In the genomic region with DNA sequence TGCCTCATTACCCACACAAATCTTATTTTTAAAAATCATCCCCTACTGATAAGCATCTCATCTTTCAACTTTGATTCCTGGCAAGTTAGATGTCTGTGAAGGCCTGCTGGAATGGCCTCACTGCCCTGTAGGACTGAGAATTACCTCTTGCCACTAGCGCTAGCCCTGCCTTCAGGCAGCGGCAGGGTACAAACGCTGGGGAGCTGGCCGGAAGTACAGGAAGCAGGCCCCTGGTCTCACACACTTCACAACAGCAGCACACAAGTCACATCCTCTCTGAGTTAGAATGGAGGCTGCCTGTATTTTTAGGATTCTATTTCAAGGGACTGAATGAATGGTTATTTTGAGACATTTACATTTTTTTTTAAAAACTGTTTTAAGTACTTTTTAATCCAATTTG, we compare ENCODE assay signal across 13 mouse cellular contexts.
DNase-seq lines count a peak whose midpoint lies in the region; ATAC-seq and TF ChIP-seq lines count a peak whose summit lies in the region.
"Had no signal": no experiment of that assay in that cellular context is flagged by ENCODE, and none has a peak within 500 bp of the region (broad histone marks: within the 10 kb centered on the region; RNA-seq: fewer than 3 reads in every experiment).

No protein-coding gene starts in this region.

- ATAC-seq in heart, embryonic 14.5 days (ENCODE audit: insufficient number of reproducible peaks, insufficient read depth, low FRiP score, low read depth): no peak
- peak; percentile 40 for ATAC-seq in megakaryocyte progenitor cell, adult 5-6 weeks (replicated peaks; ENCODE audit: poor library complexity)
- ATAC-seq in frontal cortex, adult (ENCODE audit: low TSS enrichment): no peak
- ATAC-seq in forebrain, embryonic 15.5 days (replicated peaks): no peak

- H3K36me3 ChIP-seq in heart, embryonic 14.5 days (ENCODE audit: control insufficient read depth, insufficient read depth, low read length): peaks cover 11% of the 10 kb centered on the region
- 0 out of 2 replicates have a peak, but pooled peaks cover 2% of the 10 kb centered on the region for H3K36me3 ChIP-seq in thymus, adult 2 months (ENCODE audit: control insufficient read depth, insufficient read depth, low read length)
- H3K36me3 ChIP-seq in forebrain, embryonic 15.5 days: no peaks in the 10 kb centered on the region
- H3K36me3 ChIP-seq: neural tube, embryonic 12.5 days had no signal

- no peak overlapping the region for H3K4me2 ChIP-seq in heart, embryonic 14.5 days (ENCODE audit: low read length)
- no peak overlapping the region for H3K4me2 ChIP-seq in forebrain, embryonic 15.5 days (replicated peaks)
- H3K4me2 ChIP-seq: neural tube, embryonic 12.5 days had no signal

- H3K4me3 ChIP-seq in heart, embryonic 14.5 days (ENCODE audit: control insufficient read depth in 1 of 2, insufficient read depth in 1 of 2, low read depth in 1 of 2, low read length in 2 of 2): no peak overlapping the region
- H3K4me3 ChIP-seq in thymus, adult 2 months (ENCODE audit: control insufficient read depth, insufficient read depth, low read length): no peak overlapping the region
- no peak overlapping the region for H3K4me3 ChIP-seq in forebrain, embryonic 15.5 days
- H3K4me3 ChIP-seq: limb, embryonic 10.5 days; neural tube, embryonic 12.5 days had no signal

- 24% methylated on average over 4 of the region's 4 CpGs for WGBS in heart, embryonic 14.5 days
- 11% methylated on average over 4 of the region's 4 CpGs for WGBS in thymus, adult 2 months
- WGBS in forebrain, embryonic 15.5 days: 70% methylated on average over 4 of the region's 4 CpGs

- H3K27ac ChIP-seq in heart, embryonic 14.5 days (replicated peaks in 1 of 2; ENCODE audit: control insufficient read depth in 1 of 2, insufficient read depth in 1 of 2, low read depth in 2 of 2, low read length in 2 of 2): peak overlapping the region; percentile 43 to 84
- H3K27ac ChIP-seq in thymus, adult 2 months (ENCODE audit: control insufficient read depth, insufficient read depth, low read length): peak overlapping the region; percentile 5
- H3K27ac ChIP-seq in forebrain, embryonic 15.5 days (replicated peaks): no peak overlapping the region
- H3K27ac ChIP-seq: liver, embryonic 14.5 days; neural tube, embryonic 12.5 days had no signal

- H3K9me3 ChIP-seq in heart, embryonic 14.5 days (ENCODE audit: control insufficient read depth, low read length): no peaks in the 10 kb centered on the region
- no peaks in the 10 kb centered on the region for H3K9me3 ChIP-seq in forebrain, embryonic 15.5 days
- H3K9me3 ChIP-seq: limb, embryonic 10.5 days; neural tube, embryonic 12.5 days had no signal

- no peaks in the 10 kb centered on the region for H3K27me3 ChIP-seq in heart, embryonic 14.5 days (ENCODE audit: control insufficient read depth, insufficient read depth, low read length)
- no peaks in the 10 kb centered on the region for H3K27me3 ChIP-seq in thymus, adult 2 months (ENCODE audit: control insufficient read depth, insufficient read depth, low read length)
- no peaks in the 10 kb centered on the region for H3K27me3 ChIP-seq in forebrain, embryonic 15.5 days
- H3K27me3 ChIP-seq: CH12.LX; neural tube, embryonic 12.5 days had no signal

- DNase-seq in heart, adult 9 months (ENCODE audit: low spot score in 2 of 2): no peak
- DNase-seq in thymus, adult 2 months: peak; percentile 40
- no peak for DNase-seq in thymus, postnatal 10 days (ENCODE audit: low spot score in 2 of 2)
- DNase-seq: cerebellum, adult 18-20 months; lung, postnatal 36 days had no signal

- no peak for TF ChIP-seq CTCF in thymus, adult 2 months (IDR thresholded peaks at IDR 0.05; ENCODE audit: borderline replicate concordance, control insufficient read depth, extremely low read depth, insufficient read depth, low read length, poor library complexity)

- H3K9ac ChIP-seq in heart, embryonic 14.5 days (ENCODE audit: low read length): peak overlapping the region; percentile 56
- no peak overlapping the region for H3K9ac ChIP-seq in forebrain, embryonic 15.5 days (replicated peaks)
- H3K9ac ChIP-seq: liver, embryonic 14.5 days; neural tube, embryonic 12.5 days had no signal

- no peak for TF ChIP-seq POLR2A in thymus, adult 2 months (IDR thresholded peaks at IDR 0.05; ENCODE audit: control insufficient read depth, extremely low read depth, insufficient read depth, low read length, poor library complexity)

- peaks cover 36 to 41% of the 10 kb centered on the region in 2 experiments for H3K4me1 ChIP-seq in heart, embryonic 14.5 days (ENCODE audit: control insufficient read depth in 2 of 2, insufficient read depth in 2 of 2, low read length in 2 of 2)
- H3K4me1 ChIP-seq in thymus, adult 2 months (replicated peaks; ENCODE audit: control insufficient read depth, insufficient read depth, low read length): peaks cover 44% of the 10 kb centered on the region
- H3K4me1 ChIP-seq in forebrain, embryonic 15.5 days: peaks cover 13% of the 10 kb centered on the region
